Mouse (Mus musculus) bone marrow, adult 2 months (tissue): ENCODE measurements around the gene Cdk18. TPM values are rescaled to one million over a fixed set of nuclear protein-coding genes. Genes with fewer than 3 reads are reported as not detected.

Experiments
- H3K27ac ChIP-seq: fragments of 200-500 bp; 2 replicates; pipeline ENCODE4 v1.5.1; 2012; ENCODE audit warnings: low read depth, mild to moderate bottlenecking, control low read depth, inconsistent platforms, low read length; ENCODE audit not compliant: control insufficient read depth, poor library complexity, insufficient read depth
- H3K4me1 ChIP-seq: fragments of 200-500 bp; 2 replicates; pipeline ENCODE4 v1.6.1; 2011; ENCODE audit warnings: low read length; ENCODE audit not compliant: control insufficient read depth, insufficient read depth
- H3K4me3 ChIP-seq: fragments of 200-500 bp; replicated peaks from 2 replicates; pipeline ENCODE3; 2011; ENCODE audit warnings: mild to moderate bottlenecking, low read depth, low read length, control low read depth; ENCODE audit not compliant: control insufficient read depth
- CTCF ChIP-seq: fragments of 200-500 bp; IDR thresholded peaks from 2 replicates; pipeline ENCODE4 v1.5.1; 2011; ENCODE audit warnings: low read length, control low read depth; ENCODE audit not compliant: control insufficient read depth, insufficient read depth
- POLR2A ChIP-seq: fragments of 200-500 bp; IDR thresholded peaks from 2 replicates; pipeline ENCODE4 v1.6.1; 2011; ENCODE audit warnings: low read depth, mild to moderate bottlenecking, control low read depth, low read length, borderline replicate concordance; ENCODE audit not compliant: control insufficient read depth
- WGBS: fragments of 180-500 bp; shearing (Covaris S2); methylation state at CpG from one replicate; pipeline ENCODE4 v1.1.7; 2018; 5-methylcytosine and 5-hydroxymethylcytosine counted together
- polyA plus RNA-seq: library from polyadenylated mRNA; stranded (reverse); fragments of >200 nt; gene quantifications from 2 replicates; pipeline ENCODE4 v1.2.4, GENCODE M21; 2011; ENCODE audit warnings: low replicate concordance; ENCODE audit not compliant: missing spikeins, insufficient read depth, insufficient read length

Cdk18 gene
- polyA plus RNA-seq, 1 experiment, result 3.8 TPM

GRCm38 (mm10) chr1:132099016-132099415, 40.5 kb downstream of the Cdk18 start:
- H3K4me1 ChIP-seq, result peaks cover 4% of the 10 kb centered on the region; the same call in 1 of the 2 replicates
- 43% methylated on average over 4 of the region's 4 CpGs for WGBS
- TF ChIP-seq CTCF (no peak), POLR2A (no peak)

GRCm38 (mm10) chr1:132098076-132098475, 41.4 kb downstream of the Cdk18 start:
- no peak for TF ChIP-seq POLR2A
- no peak for TF ChIP-seq CTCF
- 10% methylated on average over 1 of the region's 1 CpGs for WGBS
- no peak overlapping the region for H3K27ac ChIP-seq
- H3K4me1 ChIP-seq, result peaks cover 4% of the 10 kb centered on the region; the same call in 1 of the 2 replicates
- H3K4me3 ChIP-seq, result no peak overlapping the region

More at GRCm38 (mm10) chr1:132099016-132099415, 40.5 kb downstream of the Cdk18 start:
- H3K4me3 ChIP-seq, result no peak overlapping the region
- no peak overlapping the region for H3K27ac ChIP-seq

DNA sequence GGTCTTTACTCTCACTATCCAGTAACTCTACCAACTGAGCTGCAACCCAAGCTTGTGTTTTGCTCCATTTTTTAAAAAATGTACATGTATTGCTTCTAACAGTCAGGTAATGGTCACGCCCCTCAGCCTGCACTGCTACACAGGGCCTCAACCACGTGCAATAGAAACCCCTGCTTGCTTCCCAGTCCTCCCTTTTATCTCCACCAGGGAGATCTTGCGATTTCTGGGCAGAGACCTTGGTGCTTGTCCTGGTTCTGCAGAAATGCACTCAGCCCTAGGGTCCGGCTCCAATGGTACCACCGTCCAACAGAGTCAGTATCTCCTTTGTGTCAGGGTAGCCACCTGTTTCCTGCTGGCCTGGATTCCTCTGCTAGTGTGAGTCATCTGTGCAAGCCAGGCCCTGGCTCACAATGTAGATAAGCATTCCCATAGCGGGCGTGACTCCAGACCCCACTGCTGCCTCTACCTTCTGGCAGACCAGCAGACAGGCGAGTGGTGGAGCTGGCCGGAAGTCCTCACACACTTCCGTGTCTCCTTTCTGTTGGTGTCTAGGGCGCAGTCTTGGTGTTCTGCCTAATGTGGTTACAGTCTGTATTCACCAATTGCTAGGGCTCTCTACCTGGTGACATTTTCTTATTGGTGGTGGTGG, 44.0 kb downstream of the Cdk18 start:
- no peak overlapping the region for H3K4me3 ChIP-seq
- no peak overlapping the region for H3K27ac ChIP-seq
- H3K4me1 ChIP-seq, result peaks cover 4% of the 10 kb centered on the region; the same call in 1 of the 2 replicates
- TF ChIP-seq CTCF (no peak), POLR2A (no peak)
- 17% methylated on average over 11 of the region's 11 CpGs for WGBS

DNA sequence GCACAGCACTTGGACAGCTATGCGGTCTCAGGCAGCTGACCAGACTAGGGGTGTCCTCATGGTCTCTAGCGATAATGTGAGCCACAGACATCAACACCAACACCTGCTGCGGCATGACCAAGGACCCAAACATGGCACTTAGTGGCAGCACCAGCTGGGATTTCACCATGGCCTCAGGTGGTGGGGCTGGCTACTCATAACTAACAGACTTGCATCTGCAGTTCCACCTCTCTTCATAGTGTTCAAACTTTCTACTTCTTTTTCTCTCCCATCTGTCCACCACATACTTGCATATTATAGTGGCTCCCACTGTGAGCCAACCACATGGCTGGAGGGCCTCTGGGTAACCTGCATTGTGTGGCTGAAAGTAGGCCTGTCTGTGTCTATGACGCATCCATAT, 46.2 kb downstream of the Cdk18 start:
- Histone ChIP-seq H3K4me1 (peaks cover 2% of the 10 kb centered on the region; the same call in 1 of the 2 replicates), H3K4me3 (no peak overlapping the region), H3K27ac (no peak overlapping the region)
- 88% methylated on average over 4 of the region's 4 CpGs for WGBS
- no peak for TF ChIP-seq CTCF
- no peak for TF ChIP-seq POLR2A

DNA sequence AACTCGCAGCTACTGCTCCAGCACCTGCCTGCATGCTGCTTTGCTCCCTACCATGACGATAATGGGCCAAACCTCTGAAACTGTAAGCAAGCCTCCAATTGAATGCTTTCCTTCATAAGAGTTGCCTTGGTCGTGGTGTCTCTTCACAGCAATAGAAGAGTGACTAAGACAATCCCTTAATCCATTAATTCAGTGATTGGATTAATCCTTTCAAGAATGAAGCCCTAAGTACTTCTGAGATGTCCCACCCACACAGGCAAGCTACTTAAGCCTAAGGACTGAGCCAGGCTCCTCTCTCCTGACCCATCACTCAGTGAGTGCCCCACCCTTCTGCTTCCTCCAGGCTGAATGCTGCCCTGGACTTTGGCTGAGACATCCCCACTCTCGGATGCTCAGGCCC, 49.2 kb downstream of the Cdk18 start:
- Histone ChIP-seq H3K4me1 (no peaks in the 10 kb centered on the region; the same call in 1 of the 2 replicates), H3K4me3 (no peak overlapping the region), H3K27ac (no peak overlapping the region)
- 81% methylated on average over 4 of the region's 4 CpGs for WGBS
- no peak for TF ChIP-seq POLR2A
- TF ChIP-seq CTCF, result no peak

- Histone ChIP-seq H3K27ac (no peak overlapping the region), H3K4me3 (no peak overlapping the region), H3K4me1 (no peaks in the 10 kb centered on the region; the same call in 1 of the 2 replicates)
- TF ChIP-seq CTCF, result no peak
- TF ChIP-seq POLR2A, result no peak
- WGBS, result 52% methylated on average over 6 of the region's 6 CpGs
Measured at GRCm38 (mm10) chr1:132089767-132090166, 49.7 kb downstream of the Cdk18 start.

DNA sequence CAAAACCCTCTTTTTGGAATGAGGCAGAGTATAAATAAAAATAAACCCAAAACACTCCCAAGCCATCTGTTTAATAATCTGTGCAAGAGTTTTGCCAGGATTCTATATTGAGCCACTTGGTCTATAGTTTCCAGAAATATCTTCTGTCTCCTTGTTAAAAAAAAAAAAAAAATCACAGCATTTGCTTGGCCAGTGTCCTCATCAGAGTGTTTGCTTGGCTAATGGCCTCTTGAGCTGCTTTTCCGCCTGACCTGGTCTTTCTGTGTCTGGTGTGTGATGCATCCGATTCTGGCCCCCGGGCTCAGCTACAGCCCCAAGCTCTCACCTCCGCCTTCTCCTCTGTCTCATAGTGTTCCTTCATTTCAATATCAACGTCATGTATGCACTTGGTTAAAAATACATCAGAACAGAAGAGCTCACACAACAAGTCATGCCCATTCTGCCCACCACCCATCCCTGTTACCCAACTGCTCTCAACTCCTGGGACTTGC, 51.3 kb downstream of the Cdk18 start:
- no peak overlapping the region for H3K27ac ChIP-seq
- 87% methylated on average over 5 of the region's 5 CpGs for WGBS
- TF ChIP-seq CTCF (no peak), POLR2A (no peak)
- no peak overlapping the region for H3K4me3 ChIP-seq
- H3K4me1 ChIP-seq, result no peaks in the 10 kb centered on the region; the same call in 1 of the 2 replicates

DNA sequence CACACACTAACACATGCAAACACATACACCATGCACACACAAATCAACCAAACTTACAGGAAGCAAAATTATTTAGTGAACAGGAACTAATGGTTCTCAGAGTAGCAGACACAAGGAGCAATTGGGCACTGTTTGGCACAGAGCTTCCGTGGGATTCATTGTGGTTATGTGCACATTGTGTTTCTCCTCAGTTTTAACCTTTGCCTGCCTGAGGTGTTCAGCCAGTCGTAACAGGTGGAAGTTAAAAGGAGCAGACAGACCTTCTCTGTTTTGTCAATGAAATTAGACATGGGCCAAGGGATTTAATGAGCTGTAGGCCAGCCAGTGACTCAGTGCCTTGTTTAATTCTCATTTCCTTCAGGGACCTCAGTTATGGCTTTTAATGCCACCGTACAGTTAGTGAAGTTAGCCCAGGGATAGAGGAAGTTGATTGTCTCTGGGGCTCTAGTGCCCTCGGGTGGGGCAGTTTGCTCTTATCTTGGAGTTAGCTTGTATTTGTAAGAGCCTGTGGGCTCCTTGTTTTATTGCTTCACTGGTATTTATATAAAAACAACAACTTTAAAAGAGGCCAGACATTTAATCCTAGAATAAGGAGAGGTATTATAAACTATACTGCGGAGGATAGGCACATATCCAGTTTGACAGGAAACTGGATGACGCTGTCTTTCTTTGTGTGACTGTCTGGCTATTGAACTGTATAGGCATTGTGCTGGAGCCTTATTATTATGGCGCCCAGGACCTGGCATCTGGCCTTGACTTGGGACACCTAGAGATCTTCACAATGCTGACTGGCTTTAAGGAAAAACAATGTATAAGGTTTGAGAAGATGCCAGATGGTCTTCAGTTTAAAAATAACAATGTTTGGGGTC, 54.1 kb downstream of the Cdk18 start:
- H3K4me3 ChIP-seq, result no peak overlapping the region
- TF ChIP-seq POLR2A (no peak), CTCF (no peak)
- H3K4me1 ChIP-seq, result no peaks in the 10 kb centered on the region; the same call in 1 of the 2 replicates
- H3K27ac ChIP-seq, result no peak overlapping the region
- 27% methylated on average over 7 of the region's 7 CpGs for WGBS
